Mouse (Mus musculus): ENCODE results near the gene Snapc4. TPM values are rescaled to one million over a fixed set of nuclear protein-coding genes. Genes with fewer than 3 reads are reported as not detected.

Gene Snapc4
- polyA plus RNA-seq, 1 experiment from 2014 or later: 29.3 TPM

- H3K9ac ChIP-seq: no peak overlapping the region
- H3K4me1 ChIP-seq (replicated peaks; ENCODE audit: control insufficient read depth, insufficient read depth, low read length): no peaks in the 10 kb centered on the region
- no peak overlapping the region for H3K4me2 ChIP-seq (replicated peaks)
- DNase-seq (ENCODE audit: low spot score) (no peak), ATAC-seq (ENCODE audit: low FRiP score) (peak; percentile 34; the same call in 1 of the 2 replicates)
- WGBS: 69% methylated on average over 8 of the region's 13 CpGs
- peaks cover 51% of the 10 kb centered on the region for H3K36me3 ChIP-seq (replicated peaks; ENCODE audit: control insufficient read depth, insufficient read depth)
- H3K27ac ChIP-seq: no peak overlapping the region
- H3K9me3 ChIP-seq (ENCODE audit: control insufficient read depth, low read length): no peaks in the 10 kb centered on the region
- no peaks in the 10 kb centered on the region for H3K27me3 ChIP-seq (ENCODE audit: control insufficient read depth, insufficient read depth, low read length)
- H3K4me3 ChIP-seq (replicated peaks; ENCODE audit: low read length): no peak overlapping the region
Observed at GRCm38 (mm10) chr2:26338302-26339203, 41.9 kb downstream of the Snapc4 start.

- Histone ChIP-seq H3K36me3 (replicated peaks; ENCODE audit: control insufficient read depth, insufficient read depth) (peaks cover 70% of the 10 kb centered on the region), H3K4me1 (replicated peaks; ENCODE audit: control insufficient read depth, insufficient read depth, low read length) (no peaks in the 10 kb centered on the region), H3K9ac (no peak overlapping the region; the same call in 1 of the 2 replicates), H3K9me3 (ENCODE audit: control insufficient read depth, low read length) (no peaks in the 10 kb centered on the region), H3K27me3 (ENCODE audit: control insufficient read depth, insufficient read depth, low read length) (no peaks in the 10 kb centered on the region), H3K27ac (peak overlapping the region; percentile 67; the same call in 1 of the 2 replicates), H3K4me3 (replicated peaks; ENCODE audit: low read length) (no peak overlapping the region), H3K4me2 (replicated peaks) (no peak overlapping the region; the same call in 1 of the 2 replicates)
- WGBS: 67% methylated on average over 6 of the region's 6 CpGs
- ATAC-seq (ENCODE audit: low FRiP score) (no peak), DNase-seq (ENCODE audit: low spot score) (no peak)
Observed at GRCm38 (mm10) chr2:26330702-26331101, 49.8 kb downstream of the Snapc4 start.

GRCm38 (mm10) chr2:26330056-26330468 lies 50.4 kb downstream of the Snapc4 start:
- no peak for DNase-seq (ENCODE audit: low spot score)
- no peak overlapping the region; the same call in 1 of the 2 replicates for H3K9ac ChIP-seq
- H3K4me1 ChIP-seq (replicated peaks; ENCODE audit: control insufficient read depth, insufficient read depth, low read length): no peaks in the 10 kb centered on the region
- peak overlapping the region; percentile 67 for H3K27ac ChIP-seq
- no peaks in the 10 kb centered on the region for H3K9me3 ChIP-seq (ENCODE audit: control insufficient read depth, low read length)
- no peaks in the 10 kb centered on the region for H3K27me3 ChIP-seq (ENCODE audit: control insufficient read depth, insufficient read depth, low read length)
- no peak overlapping the region for H3K4me3 ChIP-seq (replicated peaks; ENCODE audit: low read length)
- peaks cover 76% of the 10 kb centered on the region for H3K36me3 ChIP-seq (replicated peaks; ENCODE audit: control insufficient read depth, insufficient read depth)
- ATAC-seq (ENCODE audit: low FRiP score): peak; percentile 52
- WGBS: 84% methylated on average over 4 of the region's 4 CpGs
- no peak overlapping the region for H3K4me2 ChIP-seq (replicated peaks)

- DNase-seq (ENCODE audit: low spot score) (peak; percentile 40), ATAC-seq (ENCODE audit: low FRiP score) (no peak)
- Histone ChIP-seq H3K9me3 (ENCODE audit: control insufficient read depth, low read length) (no peaks in the 10 kb centered on the region), H3K4me1 (replicated peaks; ENCODE audit: control insufficient read depth, insufficient read depth, low read length) (no peaks in the 10 kb centered on the region), H3K4me2 (replicated peaks) (no peak overlapping the region), H3K27me3 (ENCODE audit: control insufficient read depth, insufficient read depth, low read length) (no peaks in the 10 kb centered on the region), H3K4me3 (replicated peaks; ENCODE audit: low read length) (no peak overlapping the region), H3K36me3 (replicated peaks; ENCODE audit: control insufficient read depth, insufficient read depth) (peaks cover 83% of the 10 kb centered on the region), H3K9ac (no peak overlapping the region), H3K27ac (peak overlapping the region; percentile 67)
- 46% methylated on average over 8 of the region's 8 CpGs for WGBS
Observed at GRCm38 (mm10) chr2:26329402-26329801, 51.1 kb downstream of the Snapc4 start.

GRCm38 (mm10) chr2:26327852-26328251 lies 52.6 kb downstream of the Snapc4 start:
- no peak overlapping the region for H3K27ac ChIP-seq
- H3K9me3 ChIP-seq (ENCODE audit: control insufficient read depth, low read length): no peaks in the 10 kb centered on the region
- DNase-seq (ENCODE audit: low spot score) (no peak), ATAC-seq (ENCODE audit: low FRiP score) (no peak)
- no peak overlapping the region for H3K4me2 ChIP-seq (replicated peaks)
- H3K27me3 ChIP-seq (ENCODE audit: control insufficient read depth, insufficient read depth, low read length): no peaks in the 10 kb centered on the region
- no peak overlapping the region for H3K9ac ChIP-seq
- peaks cover 95% of the 10 kb centered on the region for H3K36me3 ChIP-seq (replicated peaks; ENCODE audit: control insufficient read depth, insufficient read depth)
- WGBS: 94% methylated on average over 4 of the region's 4 CpGs
- no peaks in the 10 kb centered on the region for H3K4me1 ChIP-seq (replicated peaks; ENCODE audit: control insufficient read depth, insufficient read depth, low read length)
- no peak overlapping the region for H3K4me3 ChIP-seq (replicated peaks; ENCODE audit: low read length)

GRCm38 (mm10) chr2:26325386-26326181 lies 54.9 kb downstream of the Snapc4 start:
- ATAC-seq (ENCODE audit: low FRiP score): peak; percentile 48; the same call in 1 of the 2 replicates
- no peak overlapping the region for H3K27ac ChIP-seq
- peaks cover 81% of the 10 kb centered on the region for H3K36me3 ChIP-seq (replicated peaks; ENCODE audit: control insufficient read depth, insufficient read depth)

GRCm38 (mm10) chr2:26324917-26325316 lies 55.5 kb downstream of the Snapc4 start:
- Histone ChIP-seq H3K4me3 (replicated peaks; ENCODE audit: low read length) (no peak overlapping the region), H3K27ac (no peak overlapping the region), H3K9me3 (ENCODE audit: control insufficient read depth, low read length) (no peaks in the 10 kb centered on the region), H3K9ac (no peak overlapping the region), H3K4me1 (replicated peaks; ENCODE audit: control insufficient read depth, insufficient read depth, low read length) (peaks cover 12% of the 10 kb centered on the region), H3K27me3 (ENCODE audit: control insufficient read depth, insufficient read depth, low read length) (no peaks in the 10 kb centered on the region), H3K36me3 (replicated peaks; ENCODE audit: control insufficient read depth, insufficient read depth) (peaks cover 74% of the 10 kb centered on the region), H3K4me2 (replicated peaks) (no peak overlapping the region)
- DNase-seq (ENCODE audit: low spot score): no peak
- WGBS: 88% methylated on average over 2 of the region's 2 CpGs
- ATAC-seq (ENCODE audit: low FRiP score): no peak

More at GRCm38 (mm10) chr2:26325386-26326181, 54.9 kb downstream of the Snapc4 start:
- H3K4me3 ChIP-seq (replicated peaks; ENCODE audit: low read length): no peak overlapping the region
- H3K4me1 ChIP-seq (replicated peaks; ENCODE audit: control insufficient read depth, insufficient read depth, low read length): peaks cover 10% of the 10 kb centered on the region; the same call in 1 of the 2 replicates
- H3K4me2 ChIP-seq (replicated peaks): no peak overlapping the region
- DNase-seq (ENCODE audit: low spot score): peak; percentile 51
- 67% methylated on average over 15 of the region's 15 CpGs for WGBS
- H3K9me3 ChIP-seq (ENCODE audit: control insufficient read depth, low read length): no peaks in the 10 kb centered on the region
- no peaks in the 10 kb centered on the region for H3K27me3 ChIP-seq (ENCODE audit: control insufficient read depth, insufficient read depth, low read length)
- H3K9ac ChIP-seq: no peak overlapping the region

- Histone ChIP-seq H3K27ac (no peak overlapping the region), H3K27me3 (ENCODE audit: control insufficient read depth, insufficient read depth, low read length) (no peaks in the 10 kb centered on the region), H3K9me3 (ENCODE audit: control insufficient read depth, low read length) (no peaks in the 10 kb centered on the region), H3K4me1 (replicated peaks; ENCODE audit: control insufficient read depth, insufficient read depth, low read length) (peaks cover 24% of the 10 kb centered on the region), H3K4me3 (replicated peaks; ENCODE audit: low read length) (no peak overlapping the region), H3K9ac (no peak overlapping the region), H3K4me2 (replicated peaks) (no peak overlapping the region), H3K36me3 (replicated peaks; ENCODE audit: control insufficient read depth, insufficient read depth) (peaks cover 62% of the 10 kb centered on the region)
- 98% methylated on average over 13 of the region's 13 CpGs for WGBS
- ATAC-seq (ENCODE audit: low FRiP score) (no peak), DNase-seq (ENCODE audit: low spot score) (no peak)
Observed at GRCm38 (mm10) chr2:26323589-26324325, 56.7 kb downstream of the Snapc4 start.

Data from hindbrain, embryonic 14.5 days (tissue).